Mouse (Mus musculus) small intestine, adult 2 months (tissue): Measurements from ENCODE around the gene Cuta. TPM values are rescaled to one million over a fixed set of nuclear protein-coding genes. Genes with fewer than 3 reads are reported as not detected.
"Not testable (repeated sequence)": the region's sequence is repeated elsewhere in the genome, so short reads cannot be mapped to it uniquely, and the experiment has no call there.

Source experiments
- H3K27ac ChIP-seq: fragments of 200-500 bp; 2 replicates; pipeline ENCODE4 v1.5.1; 2012; ENCODE audit warnings: low read depth, low read length, control low read depth, inconsistent platforms; ENCODE audit not compliant: insufficient read depth
- H3K27me3 ChIP-seq: fragments of 200-500 bp; 2 replicates; pipeline ENCODE4 v1.6.1; 2012; ENCODE audit warnings: mild to moderate bottlenecking, moderate library complexity, low read length, inconsistent platforms; ENCODE audit not compliant: control insufficient read depth, insufficient read depth
- H3K36me3 ChIP-seq: fragments of 200-500 bp; 2 replicates; pipeline ENCODE4 v1.6.1; 2012; ENCODE audit warnings: mild to moderate bottlenecking, low read length, control low read depth, inconsistent platforms; ENCODE audit not compliant: control insufficient read depth, insufficient read depth
- H3K4me1 ChIP-seq: fragments of 200-500 bp; 2 replicates; pipeline ENCODE4 v1.6.1; 2012; ENCODE audit warnings: low read length, inconsistent platforms, mixed read lengths; ENCODE audit not compliant: control insufficient read depth, insufficient read depth, insufficient read length
- H3K4me3 ChIP-seq: fragments of 200-500 bp; 2 replicates; pipeline ENCODE4 v1.5.1; 2012; ENCODE audit warnings: low read depth, mild to moderate bottlenecking, control low read depth, inconsistent platforms, low read length, moderate library complexity
- CTCF ChIP-seq: fragments of 200-500 bp; IDR thresholded peaks from 2 replicates; pipeline ENCODE4 v1.5.1; 2012; ENCODE audit warnings: low read depth, mild to moderate bottlenecking, control low read depth, inconsistent platforms, low read length, moderate library complexity, mixed read lengths; ENCODE audit not compliant: insufficient replicate concordance, insufficient read length; ENCODE audit errors: extremely low read depth
- POLR2A ChIP-seq: fragments of 200-500 bp; IDR thresholded peaks from 2 replicates; pipeline ENCODE4 v1.6.1; 2012; ENCODE audit warnings: low read depth, mild to moderate bottlenecking, control low read depth, inconsistent platforms, low read length, moderate library complexity
- WGBS: fragments of 180-500 bp; shearing (Covaris S2); methylation state at CpG from one replicate; pipeline ENCODE4 v1.1.7; 2018; 5-methylcytosine and 5-hydroxymethylcytosine counted together
- polyA plus RNA-seq: library from polyadenylated mRNA; depleted of rRNA; stranded (reverse); fragments of >200 nt; gene quantifications from 2 replicates; pipeline ENCODE4 v1.2.3, GENCODE M21; 2012

Gene Cuta
- polyA plus RNA-seq, 1 experiment = 151 TPM

GRCm38 (mm10) chr17:26935027-26935426 is 4.3 kb downstream of the Cuta start:
- TF ChIP-seq CTCF = no peak
- no peak for TF ChIP-seq POLR2A
- H3K4me3 ChIP-seq = no peak overlapping the region
- peaks cover 22% of the 10 kb centered on the region for H3K36me3 ChIP-seq
- peaks cover 13% of the 10 kb centered on the region for H3K4me1 ChIP-seq
- H3K27me3 ChIP-seq = no peaks in the 10 kb centered on the region
- no peak overlapping the region for H3K27ac ChIP-seq
- 91% methylated on average over 9 of the region's 9 CpGs for WGBS

- H3K4me1 ChIP-seq = peaks cover 11% of the 10 kb centered on the region
- TF ChIP-seq CTCF (no peak), POLR2A (no peak)
- 77% methylated on average over 16 of the region's 16 CpGs for WGBS
- H3K27me3 ChIP-seq = no peaks in the 10 kb centered on the region
- H3K27ac ChIP-seq = no peak overlapping the region
- H3K4me3 ChIP-seq = peak overlapping the region; percentile 80
- peaks cover 22% of the 10 kb centered on the region for H3K36me3 ChIP-seq
These were observed 5.2 kb downstream of the Cuta start for GRCm38 (mm10) chr17:26933885-26934827.

- peak overlapping the region; percentile 60 for H3K27ac ChIP-seq
- H3K4me3 ChIP-seq = peak overlapping the region; percentile 80
- no peaks in the 10 kb centered on the region for H3K27me3 ChIP-seq
- peaks cover 11% of the 10 kb centered on the region for H3K4me1 ChIP-seq
- no peak for TF ChIP-seq CTCF
- TF ChIP-seq POLR2A = no peak
- peaks cover 24% of the 10 kb centered on the region for H3K36me3 ChIP-seq
- WGBS = 5% methylated on average over 13 of the region's 13 CpGs
These were observed 6.0 kb downstream of the Cuta start for GRCm38 (mm10) chr17:26933419-26933818.

- Histone ChIP-seq H3K27ac (peak within 1 kb of the TSS; percentile 60), H3K36me3 (peaks cover 24% of the 10 kb centered on the region), H3K4me1 (peaks cover 9% of the 10 kb centered on the region), H3K27me3 (no peaks in the 10 kb centered on the region), H3K4me3 (peak within 1 kb of the TSS; percentile 80)
- TF ChIP-seq CTCF (no peak), POLR2A (peak; percentile 9; the same call in 1 of the 2 replicates)
- WGBS = 0% methylated on average over 42 of the region's 43 CpGs
These were observed 6.5 kb downstream of the Cuta start, which contains the start of gene Phf1 for GRCm38 (mm10) chr17:26932839-26933398. Gene Phf1 (plus strand): TSS chr17:26933052.

GRCm38 (mm10) chr17:26931795-26932194 is 7.6 kb downstream of the Cuta start:
- H3K36me3 ChIP-seq = peaks cover 21% of the 10 kb centered on the region
- H3K27me3 ChIP-seq, H3K4me3 ChIP-seq, H3K4me1 ChIP-seq, H3K27ac ChIP-seq: not testable (repeated sequence)
- 57% methylated on average over 7 of the region's 7 CpGs for WGBS
- peak; percentile 51; the same call in 1 of the 2 replicates for TF ChIP-seq CTCF

- H3K27me3 ChIP-seq, H3K27ac ChIP-seq, H3K36me3 ChIP-seq, H3K4me1 ChIP-seq, H3K4me3 ChIP-seq: not testable (repeated sequence)
- 96% methylated on average over 9 of the region's 9 CpGs for WGBS
These were observed 14.0 kb downstream of the Cuta start for GRCm38 (mm10) chr17:26925414-26925813.

- H3K27me3 ChIP-seq, H3K4me3 ChIP-seq, H3K27ac ChIP-seq, H3K4me1 ChIP-seq, H3K36me3 ChIP-seq: not testable (repeated sequence)
- 95% methylated on average over 6 of the region's 6 CpGs for WGBS
These were observed 17.0 kb downstream of the Cuta start for GRCm38 (mm10) chr17:26922368-26922767.

- H3K4me1 ChIP-seq, H3K27me3 ChIP-seq, H3K27ac ChIP-seq, H3K4me3 ChIP-seq, H3K36me3 ChIP-seq: not testable (repeated sequence)
- 27% methylated on average over 2 of the region's 2 CpGs for WGBS
These were observed 19.9 kb downstream of the Cuta start for GRCm38 (mm10) chr17:26919516-26919915.
